Mouse (Mus musculus) spleen, adult 2 months (tissue): ENCODE data around the gene Lrrc31. TPM values are rescaled to one million over a fixed set of nuclear protein-coding genes. Genes with fewer than 3 reads are reported as not detected.

Experiments used
- DNase-seq, 2 experiments: peaks; one replicate each; pipeline versions ENCODE4 v3.0.0 to v3.0.0-alpha.2; 2012 to 2021; ENCODE audit warnings: low spot score in 2 of 2, low read depth in 1 of 2
- H3K27ac ChIP-seq: fragments of 200-500 bp; 2 replicates; pipeline ENCODE4 v1.5.1; 2012; ENCODE audit warnings: low read length, inconsistent platforms; ENCODE audit not compliant: insufficient read depth
- H3K27me3 ChIP-seq: fragments of 200-500 bp; 2 replicates; pipeline ENCODE4 v1.6.1; 2012; ENCODE audit warnings: mild to moderate bottlenecking, moderate library complexity, low read length, inconsistent platforms; ENCODE audit not compliant: control insufficient read depth, insufficient read depth
- H3K36me3 ChIP-seq: fragments of 200-500 bp; 2 replicates; pipeline ENCODE4 v1.6.1; 2012; ENCODE audit warnings: mild to moderate bottlenecking, low read length, inconsistent platforms; ENCODE audit not compliant: control insufficient read depth, insufficient read depth
- H3K4me1 ChIP-seq: fragments of 200-500 bp; 2 replicates; pipeline ENCODE4 v1.6.1; 2011; ENCODE audit warnings: inconsistent platforms; ENCODE audit not compliant: control insufficient read depth, insufficient read depth, insufficient read length
- H3K4me3 ChIP-seq: fragments of 200-500 bp; 2 replicates; pipeline ENCODE4 v1.5.1; 2011; ENCODE audit warnings: mild to moderate bottlenecking, inconsistent platforms; ENCODE audit not compliant: insufficient read depth, insufficient read length; ENCODE audit errors: extremely low read depth
- CTCF ChIP-seq: fragments of 200-500 bp; IDR thresholded peaks from 2 replicates; pipeline ENCODE4 v1.5.1; 2011; ENCODE audit warnings: mild to moderate bottlenecking, inconsistent platforms; ENCODE audit not compliant: insufficient read depth, insufficient read length, insufficient replicate concordance; ENCODE audit errors: extremely low read depth
- POLR2A ChIP-seq: fragments of 200-500 bp; IDR thresholded peaks from 2 replicates; pipeline ENCODE4 v1.6.1; 2011; ENCODE audit warnings: low read depth, low read length, inconsistent platforms
- WGBS: fragments of 180-500 bp; shearing (Covaris S2); methylation state at CpG from one replicate; pipeline ENCODE4 v1.1.7; 2018; 5-methylcytosine and 5-hydroxymethylcytosine counted together
- polyA plus RNA-seq: library from polyadenylated mRNA; depleted of rRNA; stranded (reverse); fragments of >200 nt; gene quantifications from 2 replicates; pipeline ENCODE4 v1.2.3, GENCODE M21; 2012; rRNA removed

Gene Lrrc31
- polyA plus RNA-seq, 1 experiment = not detected

GRCm38 (mm10) chr3:30648466-30648865 is 51.2 kb downstream of the Lrrc31 start:
- Histone ChIP-seq H3K4me3 (no peak overlapping the region), H3K36me3 (no peaks in the 10 kb centered on the region), H3K27ac (no peak overlapping the region), H3K27me3 (peaks cover 10% of the 10 kb centered on the region), H3K4me1 (no peaks in the 10 kb centered on the region; the same call in 1 of the 2 replicates)
- no peak for DNase-seq
- 93% methylated on average over 2 of the region's 2 CpGs for WGBS
- no peak for TF ChIP-seq CTCF
- no peak for TF ChIP-seq POLR2A

- DNase-seq = no peak
- peaks cover 10% of the 10 kb centered on the region for H3K27me3 ChIP-seq
- no peak within 1 kb of the TSS for H3K4me3 ChIP-seq
- no peak within 1 kb of the TSS for H3K27ac ChIP-seq
- 5% methylated on average over 25 of the region's 25 CpGs for WGBS
- H3K4me1 ChIP-seq = no peaks in the 10 kb centered on the region; the same call in 1 of the 2 replicates
- no peak for TF ChIP-seq POLR2A
- no peak for TF ChIP-seq CTCF
- no peaks in the 10 kb centered on the region for H3K36me3 ChIP-seq
These were observed 52.1 kb downstream of the Lrrc31 start, which contains the start of gene Lrrc34 for GRCm38 (mm10) chr3:30647440-30648090. TSS of gene Lrrc34 (minus strand) at chr3:30647869.

- Histone ChIP-seq H3K27me3 (peaks cover 10% of the 10 kb centered on the region), H3K36me3 (no peaks in the 10 kb centered on the region), H3K4me1 (no peaks in the 10 kb centered on the region; the same call in 1 of the 2 replicates), H3K4me3 (no peak overlapping the region), H3K27ac (no peak overlapping the region)
- 67% methylated on average over 8 of the region's 8 CpGs for WGBS
- TF ChIP-seq CTCF = no peak
- no peak for TF ChIP-seq POLR2A
- no peak for DNase-seq
These were observed 52.9 kb downstream of the Lrrc31 start for GRCm38 (mm10) chr3:30646761-30647160.

GRCm38 (mm10) chr3:30644207-30644606 is 55.4 kb downstream of the Lrrc31 start, which contains the start of gene Lrriq4:
TSS of gene Lrriq4 (plus strand) at chr3:30644507.
- Histone ChIP-seq H3K36me3 (no peaks in the 10 kb centered on the region), H3K27me3 (peaks cover 5% of the 10 kb centered on the region; the same call in 1 of the 2 replicates), H3K4me1 (no peaks in the 10 kb centered on the region), H3K27ac (no peak within 1 kb of the TSS), H3K4me3 (no peak within 1 kb of the TSS)
- TF ChIP-seq POLR2A (no peak), CTCF (no peak)
- 72% methylated on average over 2 of the region's 2 CpGs for WGBS
- DNase-seq = no peak

GRCm38 (mm10) chr3:30635629-30636028 is 64.0 kb downstream of the Lrrc31 start:
- no peak overlapping the region for H3K27ac ChIP-seq
- H3K36me3 ChIP-seq = no peaks in the 10 kb centered on the region
- no peak for TF ChIP-seq POLR2A
- TF ChIP-seq CTCF = no peak
- H3K27me3 ChIP-seq = no peaks in the 10 kb centered on the region
- WGBS = 89% methylated on average over 4 of the region's 4 CpGs
- H3K4me1 ChIP-seq = no peaks in the 10 kb centered on the region
- DNase-seq = no peak
- H3K4me3 ChIP-seq = no peak overlapping the region

- 68% methylated on average over 3 of the region's 3 CpGs for WGBS
- Histone ChIP-seq H3K4me1 (no peaks in the 10 kb centered on the region), H3K27ac (no peak overlapping the region), H3K36me3 (no peaks in the 10 kb centered on the region), H3K4me3 (no peak overlapping the region), H3K27me3 (no peaks in the 10 kb centered on the region)
- TF ChIP-seq POLR2A (no peak), CTCF (no peak)
- DNase-seq = no peak
These were observed 66.0 kb downstream of the Lrrc31 start for GRCm38 (mm10) chr3:30633681-30634080.

Other genes with a start within 250 kb of the Lrrc31 start
- 0.47 and 0.65 TPM in 2 replicates for gene Mecom, start 151.8 kb downstream of the Lrrc31 start, polyA plus RNA-seq
- 0.04 TPM in 1 of 2 replicates, not detected in the other for gene Actrt3, start 99.9 kb downstream of the Lrrc31 start, polyA plus RNA-seq
- 4.7 and 9.8 TPM in 2 replicates for gene Mynn, start 97.8 kb downstream of the Lrrc31 start, polyA plus RNA-seq
- gene Lrriq4, start 55.3 kb downstream of the Lrrc31 start, polyA plus RNA-seq = not detected in 2 replicates
- gene Lrrc34, start 52.0 kb downstream of the Lrrc31 start, polyA plus RNA-seq = 0.04 TPM in 1 of 2 replicates, not detected in the other
- 0.02 TPM in 1 of 2 replicates, not detected in the other for gene Samd7, start 46.5 kb upstream of the Lrrc31 start, polyA plus RNA-seq
- 5.0 and 6.1 TPM in 2 replicates for gene Sec62, start 93.0 kb upstream of the Lrrc31 start, polyA plus RNA-seq
- gene Gpr160, start 156.1 kb upstream of the Lrrc31 start, polyA plus RNA-seq = 3.5 and 3.8 TPM in 2 replicates